Mouse (Mus musculus): ENCODE measurements around the gene Olfr998. TPM values are rescaled to one million over a fixed set of nuclear protein-coding genes. Genes with fewer than 3 reads are reported as not detected.

The Olfr998 gene
- polyA plus RNA-seq, 2 experiments, result not detected

DNA sequence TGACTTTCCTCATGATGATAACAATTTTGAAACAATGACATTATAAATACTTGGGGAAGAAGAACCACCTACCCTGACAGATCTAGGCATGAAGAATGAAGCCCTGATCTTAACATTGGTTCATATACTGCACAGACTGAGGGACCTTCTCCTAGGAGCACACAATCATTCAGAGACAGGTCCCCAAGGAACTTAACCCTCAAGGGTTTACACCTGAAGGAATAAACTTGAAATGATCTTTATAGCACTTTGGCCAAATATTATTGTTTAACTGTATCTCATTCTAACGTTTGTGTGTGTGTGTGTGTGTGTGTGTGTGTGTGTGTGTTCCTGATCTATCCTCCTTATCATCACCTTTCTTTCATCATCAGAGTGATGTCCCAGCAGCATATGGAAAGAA is 23.1 kb downstream of the Olfr998 start, which contains the start of gene Olfr1000:
TSS of gene Olfr1000 (minus strand) at position 101 of the 400 bp plus-strand sequence.
- Histone ChIP-seq H3K4me2 (ENCODE audit: low read depth) (no peak within 1 kb of the TSS), H3K36me3 (replicated peaks; ENCODE audit: control insufficient read depth, insufficient read depth, low read depth) (no peaks in the 10 kb centered on the region), H3K9ac (replicated peaks) (no peak within 1 kb of the TSS), H3K9me3 (ENCODE audit: control insufficient read depth, low read length) (no peaks in the 10 kb centered on the region), H3K27me3 (ENCODE audit: control insufficient read depth, insufficient read depth, low read length) (no peaks in the 10 kb centered on the region), H3K4me3 (ENCODE audit: insufficient read depth in 1 of 2, low read depth in 2 of 2, low read length in 2 of 2) (no peak within 1 kb of the TSS), H3K27ac (no peak within 1 kb of the TSS), H3K4me1 (replicated peaks; ENCODE audit: control insufficient read depth in 2 of 2, insufficient read depth in 2 of 2, low read length in 1 of 2) (no peaks in the 10 kb centered on the region)
- no peak for ATAC-seq (ENCODE audit: insufficient read depth)
- WGBS (ENCODE audit: insufficient replicate concordance), result 44% methylated on average over 1 of the region's 1 CpGs
- TF ChIP-seq EP300 (IDR thresholded peaks at IDR 0.05; ENCODE audit: low read depth) (no peak), CTCF (IDR thresholded peaks at IDR 0.05; ENCODE audit: low read depth) (no peak)
- no peak for DNase-seq (ENCODE audit: low read depth in 3 of 3, low spot score in 3 of 3)

Other genes starting within 250 kb of the Olfr998 start
- not detected in 2 replicates for gene Olfr987, start 249.6 kb upstream of the Olfr998 start, polyA plus RNA-seq (2012; rRNA removed)
- not detected in 2 replicates for gene Olfr987, start 249.6 kb upstream of the Olfr998 start, polyA plus RNA-seq (2014; fragmentation: Nextera tagmentation; extraction: Ambion mirVana)
- not detected in 2 replicates for gene Olfr988, start 225.7 kb upstream of the Olfr998 start, polyA plus RNA-seq (2012; rRNA removed)
- not detected in 2 replicates for gene Olfr988, start 225.7 kb upstream of the Olfr998 start, polyA plus RNA-seq (2014; fragmentation: Nextera tagmentation; extraction: Ambion mirVana)
- gene Olfr992, start 179.5 kb upstream of the Olfr998 start, polyA plus RNA-seq (2012; rRNA removed), result not detected in 2 replicates
- not detected in 2 replicates for gene Olfr992, start 179.5 kb upstream of the Olfr998 start, polyA plus RNA-seq (2014; fragmentation: Nextera tagmentation; extraction: Ambion mirVana)
- not detected in 2 replicates for gene Olfr993, start 174.1 kb upstream of the Olfr998 start, polyA plus RNA-seq (2012; rRNA removed)
- gene Olfr993, start 174.1 kb upstream of the Olfr998 start, polyA plus RNA-seq (2014; fragmentation: Nextera tagmentation; extraction: Ambion mirVana), result not detected in 2 replicates
- not detected in 2 replicates for gene Olfr994, start 152.5 kb upstream of the Olfr998 start, polyA plus RNA-seq (2012; rRNA removed)
- not detected in 2 replicates for gene Olfr994, start 152.5 kb upstream of the Olfr998 start, polyA plus RNA-seq (2014; fragmentation: Nextera tagmentation; extraction: Ambion mirVana)
- gene Olfr995, start 145.3 kb upstream of the Olfr998 start, polyA plus RNA-seq (2012; rRNA removed), result not detected in 2 replicates
- not detected in 2 replicates for gene Olfr995, start 145.3 kb upstream of the Olfr998 start, polyA plus RNA-seq (2014; fragmentation: Nextera tagmentation; extraction: Ambion mirVana)
- gene 4833423E24Rik, start 69.9 kb upstream of the Olfr998 start, polyA plus RNA-seq (2012; rRNA removed), result not detected in 2 replicates
- gene 4833423E24Rik, start 69.9 kb upstream of the Olfr998 start, polyA plus RNA-seq (2014; fragmentation: Nextera tagmentation; extraction: Ambion mirVana), result not detected in 2 replicates
- not detected in 2 replicates for gene Olfr996, start 9.7 kb upstream of the Olfr998 start, polyA plus RNA-seq (2012; rRNA removed)
- gene Olfr996, start 9.7 kb upstream of the Olfr998 start, polyA plus RNA-seq (2014; fragmentation: Nextera tagmentation; extraction: Ambion mirVana), result not detected in 2 replicates
- gene Olfr1000, start 23.0 kb downstream of the Olfr998 start, polyA plus RNA-seq (2012; rRNA removed), result not detected in 2 replicates
- gene Olfr1000, start 23.0 kb downstream of the Olfr998 start, polyA plus RNA-seq (2014; fragmentation: Nextera tagmentation; extraction: Ambion mirVana), result not detected in 2 replicates
- gene Olfr1002, start 61.8 kb downstream of the Olfr998 start, polyA plus RNA-seq (2012; rRNA removed), result not detected in 2 replicates
- not detected in 2 replicates for gene Olfr1002, start 61.8 kb downstream of the Olfr998 start, polyA plus RNA-seq (2014; fragmentation: Nextera tagmentation; extraction: Ambion mirVana)
- gene Olfr154, start 75.5 kb downstream of the Olfr998 start, polyA plus RNA-seq (2012; rRNA removed), result not detected in 2 replicates
- not detected in 2 replicates for gene Olfr154, start 75.5 kb downstream of the Olfr998 start, polyA plus RNA-seq (2014; fragmentation: Nextera tagmentation; extraction: Ambion mirVana)
- not detected in 2 replicates for gene Olfr1006, start 89.8 kb downstream of the Olfr998 start, polyA plus RNA-seq (2012; rRNA removed)
- not detected in 2 replicates for gene Olfr1006, start 89.8 kb downstream of the Olfr998 start, polyA plus RNA-seq (2014; fragmentation: Nextera tagmentation; extraction: Ambion mirVana)
- not detected in 2 replicates for gene Olfr1008, start 100.5 kb downstream of the Olfr998 start, polyA plus RNA-seq (2012; rRNA removed)
- gene Olfr1008, start 100.5 kb downstream of the Olfr998 start, polyA plus RNA-seq (2014; fragmentation: Nextera tagmentation; extraction: Ambion mirVana), result not detected in 2 replicates
- not detected in 2 replicates for gene Olfr1009, start 126.5 kb downstream of the Olfr998 start, polyA plus RNA-seq (2012; rRNA removed)
- gene Olfr1009, start 126.5 kb downstream of the Olfr998 start, polyA plus RNA-seq (2014; fragmentation: Nextera tagmentation; extraction: Ambion mirVana), result not detected in 2 replicates
- gene Olfr1012, start 173.8 kb downstream of the Olfr998 start, polyA plus RNA-seq (2012; rRNA removed), result not detected in 2 replicates
- not detected in 2 replicates for gene Olfr1012, start 173.8 kb downstream of the Olfr998 start, polyA plus RNA-seq (2014; fragmentation: Nextera tagmentation; extraction: Ambion mirVana)
- gene Olfr1013, start 178.2 kb downstream of the Olfr998 start, polyA plus RNA-seq (2012; rRNA removed), result not detected in 2 replicates
- not detected in 2 replicates for gene Olfr1013, start 178.2 kb downstream of the Olfr998 start, polyA plus RNA-seq (2014; fragmentation: Nextera tagmentation; extraction: Ambion mirVana)
- gene Olfr1014, start 183.8 kb downstream of the Olfr998 start, polyA plus RNA-seq (2012; rRNA removed), result not detected in 2 replicates
- not detected in 2 replicates for gene Olfr1014, start 183.8 kb downstream of the Olfr998 start, polyA plus RNA-seq (2014; fragmentation: Nextera tagmentation; extraction: Ambion mirVana)
- not detected in 2 replicates for gene Olfr1015, start 193.1 kb downstream of the Olfr998 start, polyA plus RNA-seq (2012; rRNA removed)
- gene Olfr1015, start 193.1 kb downstream of the Olfr998 start, polyA plus RNA-seq (2014; fragmentation: Nextera tagmentation; extraction: Ambion mirVana), result not detected in 2 replicates
- not detected in 2 replicates for gene Olfr1016, start 213.6 kb downstream of the Olfr998 start, polyA plus RNA-seq (2012; rRNA removed)
- not detected in 2 replicates for gene Olfr1016, start 213.6 kb downstream of the Olfr998 start, polyA plus RNA-seq (2014; fragmentation: Nextera tagmentation; extraction: Ambion mirVana)
- not detected in 2 replicates for gene Olfr1018, start 229.5 kb downstream of the Olfr998 start, polyA plus RNA-seq (2012; rRNA removed)
- not detected in 2 replicates for gene Olfr1018, start 229.5 kb downstream of the Olfr998 start, polyA plus RNA-seq (2014; fragmentation: Nextera tagmentation; extraction: Ambion mirVana)

Measured in liver, embryonic 14.5 days (tissue).